Mouse (Mus musculus) common myeloid progenitor, adult 5-6 weeks (primary cell): ENCODE results near the gene Olfr18. TPM values are rescaled to one million over a fixed set of nuclear protein-coding genes. Genes with fewer than 3 reads are reported as not detected.
"Not testable (repeated sequence)": the region's sequence is repeated elsewhere in the genome, so short reads cannot be mapped to it uniquely, and the experiment has no call there.

Experiments used
- ATAC-seq: replicated peaks from 2 replicates; pipeline ENCODE4 v1.8.0; 2016; ENCODE audit warnings: low read depth, mild to moderate bottlenecking, moderate TSS enrichment, inconsistent platforms; ENCODE audit not compliant: poor library complexity, severe bottlenecking
- total RNA-seq: library from RNA; stranded (forward); fragments of 200-1000, 187-1606 nt; gene quantifications from 2 replicates; pipeline ENCODE4 v1.2.3, GENCODE M21; 2017

The Olfr18 gene
- not detected in 2 replicates for total RNA-seq

DNA sequence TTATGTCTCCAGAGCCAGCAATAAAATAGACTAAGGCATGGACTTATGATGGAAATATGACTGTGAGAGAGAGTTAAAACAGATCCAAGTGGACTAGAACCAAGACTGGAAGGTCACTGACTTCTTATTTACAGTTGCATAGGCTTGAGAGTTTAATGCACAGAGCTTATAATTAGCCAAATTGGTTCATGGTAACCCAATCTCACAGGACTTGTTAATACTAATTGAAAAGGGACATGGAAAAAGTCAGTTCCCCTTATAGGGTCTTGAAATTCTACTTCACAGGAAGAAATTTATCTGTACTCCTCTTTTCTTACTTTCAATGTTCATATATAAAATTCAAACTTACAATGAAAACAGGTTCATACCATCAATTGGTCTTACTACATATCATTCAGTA lies at the start of gene Olfr18:
Gene Olfr18 (minus strand): TSS at position 101 of the 400 bp plus-strand sequence.
- no peak for ATAC-seq

DNA sequence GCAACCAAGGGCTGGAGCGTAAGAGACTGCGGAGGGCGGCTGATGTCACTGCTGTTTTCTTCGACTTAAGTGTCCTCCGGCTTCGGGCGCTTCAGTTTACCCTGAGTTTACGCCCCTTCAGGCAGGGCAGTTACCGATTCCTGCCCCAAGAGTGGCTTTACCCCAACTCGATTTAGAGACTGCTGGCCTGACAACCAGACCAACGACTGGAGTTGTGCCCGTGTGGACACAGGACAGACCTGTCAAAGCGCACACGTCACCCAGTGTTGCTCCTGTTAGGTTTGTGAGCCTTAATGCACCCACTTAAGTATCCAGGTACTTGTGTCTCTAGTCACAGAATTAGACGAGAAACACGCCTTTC lies 49.4 kb upstream of the Olfr18 start:
- ATAC-seq = no peak

DNA sequence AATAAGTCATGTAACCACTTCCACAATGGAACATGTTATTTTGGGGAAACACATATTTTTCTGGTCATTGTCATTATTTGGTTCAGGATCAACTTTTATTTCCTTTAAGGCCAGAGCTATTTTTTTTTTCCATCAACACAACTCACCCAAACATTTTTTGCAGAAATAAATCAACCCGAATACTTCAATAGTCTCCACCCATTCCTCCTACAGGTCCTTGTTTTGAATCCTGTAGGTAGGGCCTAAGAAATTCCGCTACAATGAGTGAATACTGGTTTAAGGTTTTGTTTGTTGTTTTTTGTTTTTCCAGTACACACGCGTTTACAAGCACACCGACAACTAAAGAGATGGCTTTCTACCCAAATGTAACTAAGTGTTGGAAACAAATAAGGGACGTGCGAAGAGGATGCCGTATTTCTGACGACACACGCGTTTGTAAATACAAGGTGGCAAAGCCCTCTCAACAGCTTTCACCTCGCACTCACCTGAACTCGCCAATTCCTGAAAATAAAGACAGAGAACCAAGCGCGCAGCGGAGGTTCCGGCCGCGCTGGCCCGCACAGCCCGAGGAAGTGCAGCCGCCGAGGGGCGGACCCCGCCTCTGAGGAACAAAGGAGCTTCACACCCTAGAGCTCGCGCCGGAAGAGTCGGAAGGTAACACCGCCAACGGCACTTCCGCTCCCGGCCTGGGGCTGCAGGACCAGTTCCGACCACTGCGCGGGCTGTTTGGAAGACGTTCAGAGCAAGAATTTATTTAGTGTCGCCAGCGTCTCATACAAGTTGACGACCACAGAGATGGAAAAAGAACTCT lies 48.8 kb upstream of the Olfr18 start, which contains the start of gene Zfp560:
Gene Zfp560 (minus strand): TSS at position 646 of the 811 bp plus-strand sequence.
- ATAC-seq = peak; percentile 100

DNA sequence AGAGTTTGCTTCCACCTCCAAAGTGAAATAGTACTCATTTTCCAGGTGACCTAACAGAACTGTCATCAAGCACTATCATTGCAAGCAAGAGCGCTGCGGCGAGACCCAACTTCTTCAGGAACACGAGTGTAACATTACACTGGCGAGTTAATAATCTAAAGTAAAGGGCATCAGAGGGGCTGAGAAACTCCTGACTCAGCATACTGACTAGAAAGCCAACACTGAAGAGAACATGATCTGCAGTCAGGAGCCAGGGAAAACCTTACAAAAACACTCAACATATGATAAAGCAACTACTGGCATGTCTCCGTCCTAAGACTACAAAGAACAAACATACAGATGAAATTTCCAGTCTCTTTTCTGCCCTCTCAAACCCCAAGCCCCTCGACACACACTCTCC lies 47.8 kb upstream of the Olfr18 start:
- no peak for ATAC-seq

DNA sequence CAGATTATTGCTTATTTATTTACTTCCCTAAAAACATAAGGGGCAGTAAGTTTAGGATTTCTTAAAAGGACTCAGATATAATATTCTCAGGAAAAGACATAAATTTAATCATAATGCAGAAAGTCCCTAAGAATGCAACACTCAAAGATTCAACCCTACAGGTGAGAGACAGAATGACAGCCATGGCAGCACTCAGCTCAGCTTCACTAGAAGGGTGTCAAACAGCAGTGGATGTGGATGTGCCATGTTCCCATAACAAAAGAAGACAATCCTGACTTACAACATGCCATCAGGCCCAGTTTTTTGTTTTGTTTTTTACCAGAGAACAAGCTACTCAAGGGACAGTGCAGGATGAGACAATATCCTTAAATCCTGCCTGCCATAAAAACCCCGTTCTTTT lies 38.8 kb upstream of the Olfr18 start:
- no peak for ATAC-seq

DNA sequence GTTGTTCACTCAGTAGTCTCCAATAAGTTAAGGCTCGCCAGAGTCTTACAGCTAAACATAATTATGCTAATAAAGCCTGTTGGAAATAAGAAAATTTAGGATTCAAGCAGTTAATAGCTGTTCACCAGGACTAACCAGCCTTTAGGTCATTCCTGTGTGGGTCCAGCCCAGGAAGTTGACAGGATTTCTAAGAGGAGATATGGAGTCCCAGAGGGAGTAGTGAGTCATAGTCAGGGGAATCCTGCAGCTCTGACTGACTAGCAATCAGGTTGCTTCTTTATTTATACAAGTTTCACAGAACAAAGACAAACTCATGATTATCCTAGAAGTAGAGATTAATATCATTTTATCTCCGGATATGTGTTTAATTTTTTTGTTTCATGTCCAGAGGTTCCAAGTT lies 31.4 kb upstream of the Olfr18 start:
- ATAC-seq = no peak

DNA sequence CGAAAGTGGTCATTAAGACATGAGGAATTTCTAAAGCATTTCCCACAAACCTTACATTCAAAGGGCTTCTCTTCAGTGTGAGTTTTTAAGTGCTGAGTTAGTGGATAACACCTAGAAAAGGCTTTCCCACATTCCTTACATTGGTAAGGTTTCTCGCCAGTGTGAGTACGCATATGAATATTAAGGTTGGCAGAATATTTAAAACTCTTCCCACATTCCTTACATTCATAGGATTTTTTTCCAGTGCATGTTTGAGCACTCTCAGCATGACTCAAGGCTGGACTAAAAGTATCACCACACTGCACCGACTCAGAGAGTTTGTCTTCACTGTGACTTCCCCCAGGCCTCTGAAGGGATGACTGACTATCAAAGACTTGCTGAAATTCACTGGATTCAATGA lies 12.6 kb upstream of the Olfr18 start:
- ATAC-seq = no peak

DNA sequence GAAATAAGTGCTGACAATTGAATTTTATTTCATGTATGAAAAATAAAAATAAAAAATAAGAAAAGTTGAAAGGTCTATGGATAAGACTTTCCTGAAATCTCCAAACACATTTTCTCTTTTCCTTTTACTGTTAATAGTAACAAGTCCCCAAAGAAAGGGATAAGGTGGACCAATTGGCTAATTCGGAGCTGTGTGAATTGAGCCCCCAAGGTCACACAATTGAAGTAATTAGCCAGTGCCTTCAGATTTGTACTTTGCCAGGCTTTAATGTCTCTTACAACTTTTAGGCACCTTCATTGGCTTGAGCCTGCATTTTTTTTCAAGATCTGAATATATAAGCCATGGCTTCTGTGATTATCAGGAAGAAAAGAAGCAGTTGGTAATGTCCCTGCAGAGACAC lies 37.7 kb downstream of the Olfr18 start, which contains the start of gene Olfr873:
Gene Olfr873 (plus strand): TSS at position 301 of the 400 bp plus-strand sequence.
- no peak for ATAC-seq

DNA sequence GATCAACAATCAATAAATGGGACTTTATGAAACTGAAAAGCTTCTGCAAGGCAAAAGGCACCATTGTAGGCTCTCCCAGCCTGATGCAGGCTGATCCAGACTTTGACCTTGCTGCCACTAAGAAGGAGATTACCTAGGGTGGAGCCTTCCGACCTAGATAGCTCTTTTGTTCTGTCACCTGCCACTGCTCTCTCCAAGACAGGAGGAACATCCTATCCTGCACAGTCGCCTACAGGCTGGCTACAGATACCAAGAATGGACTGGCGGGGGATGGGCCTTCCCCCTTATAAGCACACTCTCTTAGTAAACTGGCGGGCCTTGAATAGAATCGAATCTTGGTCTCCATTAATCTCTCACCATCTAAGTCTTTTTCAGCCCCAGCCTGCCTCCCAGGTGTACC lies 40.3 kb downstream of the Olfr18 start:
- ATAC-seq = not testable (repeated sequence)

DNA sequence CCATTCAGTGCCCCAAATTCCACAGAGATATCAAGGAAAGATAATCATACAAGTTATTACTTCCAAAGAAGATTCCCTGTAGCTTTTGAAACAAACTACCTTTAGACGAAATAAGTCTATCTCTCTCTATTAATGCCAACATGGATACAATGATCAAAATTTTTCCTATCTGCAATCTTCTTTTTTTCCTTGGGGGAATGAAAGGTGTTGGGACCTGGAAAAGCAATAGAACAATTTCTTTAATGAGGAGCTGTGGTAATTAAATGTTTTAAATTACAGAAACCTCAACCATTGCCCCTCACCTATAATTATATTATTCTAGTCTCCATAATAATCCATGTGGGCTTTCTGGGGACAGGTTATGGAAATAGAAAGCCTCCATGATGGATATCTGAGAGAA lies 53.8 kb downstream of the Olfr18 start, which contains the start of gene Olfr39:
Gene Olfr39 (plus strand): TSS at position 301 of the 400 bp plus-strand sequence.
- ATAC-seq = no peak

Other genes with a start within 250 kb of the Olfr18 start
- not detected in 2 replicates for gene Olfr868, start 237.5 kb downstream of the Olfr18 start, total RNA-seq
- not detected in 2 replicates for gene Olfr869, start 207.1 kb downstream of the Olfr18 start, total RNA-seq
- gene Olfr870, start 162.0 kb downstream of the Olfr18 start, total RNA-seq = not detected in 2 replicates
- not detected in 2 replicates for gene Olfr871, start 123.9 kb downstream of the Olfr18 start, total RNA-seq
- gene Olfr872, start 99.0 kb downstream of the Olfr18 start, total RNA-seq = not detected in 2 replicates
- not detected in 2 replicates for gene Olfr39, start 53.7 kb downstream of the Olfr18 start, total RNA-seq
- gene Olfr873, start 37.6 kb downstream of the Olfr18 start, total RNA-seq = not detected in 2 replicates
- 4.2 and 6.0 TPM in 2 replicates for gene Zfp560, start 49.1 kb upstream of the Olfr18 start, total RNA-seq
- 38.1 and 62.8 TPM in 2 replicates for gene Zfp26, start 124.1 kb upstream of the Olfr18 start, total RNA-seq
- gene Zfp426, start 156.7 kb upstream of the Olfr18 start, total RNA-seq = 22.2 and 25.2 TPM in 2 replicates
- gene Zfp266, start 185.3 kb upstream of the Olfr18 start, total RNA-seq = 61.9 and 81.3 TPM in 2 replicates
- 5.2 and 8.8 TPM in 2 replicates for gene Zfp846, start 245.2 kb upstream of the Olfr18 start, total RNA-seq